Mouse (Mus musculus): ENCODE measurements around the gene Auts2. TPM values are rescaled to one million over a fixed set of nuclear protein-coding genes. Genes with fewer than 3 reads are reported as not detected.

Auts2 gene
- polyA plus RNA-seq, 1 experiment, result 0.55 TPM

GRCm38 (mm10) chr5:132265015-132265414 lies 278.1 kb downstream of the Auts2 start:
- Histone ChIP-seq H3K27ac (ENCODE audit: insufficient read depth, low read depth, low read length) (no peak overlapping the region), H3K4me1 (ENCODE audit: control insufficient read depth, insufficient read depth, low read length) (no peaks in the 10 kb centered on the region), H3K4me3 (ENCODE audit: insufficient read depth, low read length) (no peak overlapping the region)
- no peak for TF ChIP-seq CTCF (IDR thresholded peaks at IDR 0.05; ENCODE audit: low read depth, low read length)

DNA sequence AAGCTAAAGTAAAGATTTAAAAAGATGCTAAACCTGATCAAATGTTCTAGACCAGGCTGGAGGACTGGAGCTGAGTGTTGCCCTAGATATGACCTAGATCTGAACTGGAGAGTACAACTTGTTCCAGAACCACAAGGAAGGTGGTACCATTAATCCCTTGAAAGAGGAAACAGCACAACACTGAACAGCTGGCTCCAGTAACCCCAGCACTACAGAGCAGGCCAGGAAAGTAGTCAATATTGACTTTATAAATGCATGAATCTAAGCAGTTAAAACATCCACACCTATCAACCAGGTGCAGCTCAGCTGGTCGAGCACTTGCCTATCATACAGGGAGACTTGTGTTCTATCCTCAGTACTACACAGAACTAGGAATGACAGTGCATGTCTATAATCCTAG lies 281.4 kb downstream of the Auts2 start:
- no peak overlapping the region for H3K4me3 ChIP-seq (ENCODE audit: insufficient read depth, low read length)

DNA sequence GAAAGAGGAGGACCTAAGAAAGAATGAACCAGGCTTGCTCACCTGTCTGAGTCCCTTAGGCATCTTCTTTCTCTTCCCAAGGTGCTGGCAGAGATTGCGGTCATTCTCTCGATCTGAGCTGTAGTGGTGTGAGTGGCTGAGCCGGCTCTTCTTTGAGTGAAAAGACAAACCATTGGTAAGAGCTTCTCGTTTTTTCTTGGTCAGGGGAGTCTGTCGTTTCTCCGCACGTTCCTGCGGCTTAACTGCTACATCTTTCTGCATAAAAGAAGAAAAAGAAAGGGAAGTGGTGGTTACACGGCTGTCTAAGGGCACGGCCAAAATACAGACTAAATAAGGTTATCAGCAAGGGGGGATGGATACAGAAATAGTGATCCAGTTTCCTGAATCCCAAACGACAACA lies 284.3 kb downstream of the Auts2 start:
- Histone ChIP-seq H3K27ac (ENCODE audit: insufficient read depth, low read depth, low read length) (no peak overlapping the region), H3K4me1 (ENCODE audit: control insufficient read depth, insufficient read depth, low read length) (no peaks in the 10 kb centered on the region), H3K4me3 (ENCODE audit: insufficient read depth, low read length) (no peak overlapping the region)
- TF ChIP-seq POLR2A (IDR thresholded peaks at IDR 0.05; ENCODE audit: borderline replicate concordance, low read depth, low read length), result no peak

More for the DNA sequence above, 281.4 kb downstream of the Auts2 start:
- Histone ChIP-seq H3K27ac (ENCODE audit: insufficient read depth, low read depth, low read length) (no peak overlapping the region), H3K4me1 (ENCODE audit: control insufficient read depth, insufficient read depth, low read length) (no peaks in the 10 kb centered on the region)
- TF ChIP-seq CTCF (IDR thresholded peaks at IDR 0.05; ENCODE audit: low read depth, low read length) (no peak), POLR2A (IDR thresholded peaks at IDR 0.05; ENCODE audit: borderline replicate concordance, low read depth, low read length) (no peak)

DNA sequence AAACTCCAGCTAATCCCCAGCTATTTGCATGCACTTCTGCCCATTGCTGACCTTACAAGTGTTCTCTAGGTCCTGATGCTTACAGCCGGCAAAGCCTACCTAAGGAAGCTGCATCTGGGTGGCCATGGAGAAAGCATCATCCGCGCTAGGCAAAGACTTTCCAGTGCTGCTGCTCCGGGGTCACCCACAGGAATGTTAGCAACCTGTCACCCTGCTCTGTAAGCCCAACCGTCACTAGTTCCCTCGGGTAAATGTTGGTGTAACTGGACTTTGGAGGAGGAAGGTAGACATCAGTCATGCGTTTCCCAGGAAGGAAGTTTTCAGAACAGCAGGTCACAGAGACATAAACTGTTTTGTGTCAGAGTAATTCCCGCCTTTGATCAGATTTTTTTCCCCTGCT lies 287.6 kb downstream of the Auts2 start:
- H3K4me3 ChIP-seq (ENCODE audit: insufficient read depth, low read length), result no peak overlapping the region
- no peak for TF ChIP-seq CTCF (IDR thresholded peaks at IDR 0.05; ENCODE audit: low read depth, low read length)
- TF ChIP-seq POLR2A (IDR thresholded peaks at IDR 0.05; ENCODE audit: borderline replicate concordance, low read depth, low read length), result no peak
- no peak overlapping the region for H3K27ac ChIP-seq (ENCODE audit: insufficient read depth, low read depth, low read length)
- no peaks in the 10 kb centered on the region for H3K4me1 ChIP-seq (ENCODE audit: control insufficient read depth, insufficient read depth, low read length)

DNA sequence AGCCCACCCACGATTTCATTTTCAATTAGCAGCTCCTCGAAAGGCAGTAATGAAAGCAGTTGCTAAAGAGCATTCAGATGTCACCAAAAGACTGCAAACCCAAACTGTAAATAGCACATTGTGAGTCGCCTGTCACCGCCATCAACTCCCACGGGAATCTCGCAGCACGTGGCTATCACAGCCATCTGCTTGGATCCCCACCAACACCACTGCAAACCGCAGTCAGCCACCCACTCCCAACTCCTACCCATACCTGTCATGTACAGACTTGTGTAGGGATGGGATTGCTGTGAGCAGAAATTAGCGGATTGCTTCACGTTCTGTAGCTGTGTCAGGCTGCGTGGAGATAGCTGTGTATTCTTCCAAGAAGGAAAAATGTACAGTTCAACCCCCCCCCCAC lies 293.6 kb downstream of the Auts2 start:
- TF ChIP-seq POLR2A (IDR thresholded peaks at IDR 0.05; ENCODE audit: borderline replicate concordance, low read depth, low read length) (no peak), CTCF (IDR thresholded peaks at IDR 0.05; ENCODE audit: low read depth, low read length) (no peak)
- no peak overlapping the region for H3K4me3 ChIP-seq (ENCODE audit: insufficient read depth, low read length)
- H3K27ac ChIP-seq (ENCODE audit: insufficient read depth, low read depth, low read length), result no peak overlapping the region
- H3K4me1 ChIP-seq (ENCODE audit: control insufficient read depth, insufficient read depth, low read length), result no peaks in the 10 kb centered on the region

DNA sequence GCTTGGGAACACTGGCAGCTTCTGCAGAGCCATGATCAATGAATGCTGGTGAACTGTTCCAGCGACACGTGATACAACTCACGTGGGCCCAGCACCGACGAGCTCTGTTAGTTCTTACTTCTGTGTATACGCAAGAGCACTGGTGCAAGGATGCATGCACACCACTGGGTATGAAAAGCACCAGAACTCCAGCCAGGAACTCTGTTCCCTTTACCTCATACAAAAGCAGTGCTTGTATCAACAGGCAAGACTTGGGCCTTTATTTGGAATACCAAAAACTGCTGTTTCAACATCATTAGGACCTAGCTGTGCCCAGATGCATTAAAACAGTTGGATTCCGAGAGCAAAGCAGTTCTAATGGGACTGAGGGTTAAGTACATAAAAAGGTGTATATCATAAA lies 295.1 kb downstream of the Auts2 start:
- Histone ChIP-seq H3K4me3 (ENCODE audit: insufficient read depth, low read length) (no peak overlapping the region), H3K27ac (ENCODE audit: insufficient read depth, low read depth, low read length) (no peak overlapping the region), H3K4me1 (ENCODE audit: control insufficient read depth, insufficient read depth, low read length) (no peaks in the 10 kb centered on the region)
- TF ChIP-seq CTCF (IDR thresholded peaks at IDR 0.05; ENCODE audit: low read depth, low read length) (no peak), POLR2A (IDR thresholded peaks at IDR 0.05; ENCODE audit: borderline replicate concordance, low read depth, low read length) (no peak)

DNA sequence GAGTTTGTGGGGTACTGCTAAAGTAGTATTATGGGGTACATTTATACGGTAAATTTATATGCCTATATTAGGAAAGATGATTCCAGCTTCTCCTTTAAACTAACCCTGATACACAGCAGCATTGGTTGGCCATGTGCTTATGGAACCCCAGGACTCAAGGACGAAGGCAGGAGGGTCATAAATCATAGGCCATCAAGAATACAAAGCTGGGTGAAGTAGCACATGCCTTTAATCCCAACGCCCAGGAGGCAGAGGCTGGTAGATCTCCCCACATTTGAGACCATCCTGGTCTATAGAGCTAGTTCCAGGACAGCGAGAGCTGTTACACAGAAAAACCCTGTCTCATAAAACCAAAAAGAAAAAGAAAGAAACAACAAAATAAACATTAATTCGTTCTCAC lies 307.7 kb downstream of the Auts2 start:
- H3K4me1 ChIP-seq (ENCODE audit: control insufficient read depth, insufficient read depth, low read length), result no peaks in the 10 kb centered on the region
- TF ChIP-seq CTCF (IDR thresholded peaks at IDR 0.05; ENCODE audit: low read depth, low read length) (no peak), POLR2A (IDR thresholded peaks at IDR 0.05; ENCODE audit: borderline replicate concordance, low read depth, low read length) (no peak)
- H3K4me3 ChIP-seq (ENCODE audit: insufficient read depth, low read length), result no peak overlapping the region
- H3K27ac ChIP-seq (ENCODE audit: insufficient read depth, low read depth, low read length), result no peak overlapping the region

DNA sequence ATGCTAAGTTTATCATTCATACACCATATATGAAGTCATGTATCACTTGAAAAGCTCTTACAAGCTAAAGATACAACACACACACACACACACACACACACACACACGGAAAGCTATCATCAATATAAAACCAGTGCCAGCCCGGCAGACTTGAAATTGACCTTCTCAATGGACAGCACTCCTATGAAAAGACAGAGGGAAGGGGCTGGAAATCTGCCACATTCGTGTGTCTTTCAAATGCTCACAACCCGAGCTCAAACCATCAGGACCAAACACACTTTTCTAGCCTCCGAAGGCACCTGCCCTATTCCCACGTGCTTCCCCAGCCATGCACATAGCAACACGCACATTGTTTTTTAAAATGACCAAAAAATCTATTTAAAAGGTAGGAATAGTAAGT lies 308.7 kb downstream of the Auts2 start:
- Histone ChIP-seq H3K27ac (ENCODE audit: insufficient read depth, low read depth, low read length) (no peak overlapping the region), H3K4me1 (ENCODE audit: control insufficient read depth, insufficient read depth, low read length) (no peaks in the 10 kb centered on the region), H3K4me3 (ENCODE audit: insufficient read depth, low read length) (no peak overlapping the region)
- TF ChIP-seq CTCF (IDR thresholded peaks at IDR 0.05; ENCODE audit: low read depth, low read length) (no peak), POLR2A (IDR thresholded peaks at IDR 0.05; ENCODE audit: borderline replicate concordance, low read depth, low read length) (no peak)

DNA sequence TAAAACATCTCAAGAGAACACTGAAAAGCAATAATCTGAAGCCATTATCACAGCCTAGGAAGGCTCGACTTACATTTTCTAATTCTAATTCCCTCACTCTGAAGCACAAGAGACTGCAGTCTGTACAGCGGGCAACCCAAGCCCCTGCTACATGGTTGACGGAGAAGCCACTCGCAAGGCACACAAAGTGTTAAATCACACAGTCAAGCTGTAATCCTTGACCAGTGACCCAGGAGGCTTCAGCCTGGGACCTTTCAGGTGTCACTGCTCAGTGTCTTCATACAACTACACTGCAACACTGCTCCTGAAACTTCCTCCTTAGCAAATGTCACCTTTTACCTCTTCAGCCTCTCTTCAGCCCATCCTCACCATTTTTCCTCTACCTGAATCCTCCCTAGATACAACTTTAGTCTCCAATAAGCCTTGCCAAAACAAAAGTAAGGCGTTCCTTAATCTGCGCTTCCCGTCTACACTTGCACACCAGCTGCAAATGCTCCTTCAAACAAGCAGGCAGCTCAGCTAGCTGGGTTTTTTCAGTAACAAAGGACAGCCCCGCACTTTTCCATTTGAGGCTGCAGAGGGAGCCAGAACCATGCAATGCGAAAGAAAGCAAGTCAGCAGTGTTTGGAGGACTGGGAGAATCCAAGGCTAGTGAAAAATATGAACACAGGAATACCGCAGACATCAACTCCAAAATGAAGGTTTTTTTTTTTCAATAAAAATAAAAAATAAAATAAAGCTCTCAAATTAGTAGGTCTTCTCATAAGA lies 311.7 kb downstream of the Auts2 start:
- H3K4me3 ChIP-seq (ENCODE audit: insufficient read depth, low read length), result no peak overlapping the region
- no peaks in the 10 kb centered on the region for H3K4me1 ChIP-seq (ENCODE audit: control insufficient read depth, insufficient read depth, low read length)
- no peak for TF ChIP-seq CTCF (IDR thresholded peaks at IDR 0.05; ENCODE audit: low read depth, low read length)
- no peak for TF ChIP-seq POLR2A (IDR thresholded peaks at IDR 0.05; ENCODE audit: borderline replicate concordance, low read depth, low read length)
- H3K27ac ChIP-seq (ENCODE audit: insufficient read depth, low read depth, low read length), result no peak overlapping the region

DNA sequence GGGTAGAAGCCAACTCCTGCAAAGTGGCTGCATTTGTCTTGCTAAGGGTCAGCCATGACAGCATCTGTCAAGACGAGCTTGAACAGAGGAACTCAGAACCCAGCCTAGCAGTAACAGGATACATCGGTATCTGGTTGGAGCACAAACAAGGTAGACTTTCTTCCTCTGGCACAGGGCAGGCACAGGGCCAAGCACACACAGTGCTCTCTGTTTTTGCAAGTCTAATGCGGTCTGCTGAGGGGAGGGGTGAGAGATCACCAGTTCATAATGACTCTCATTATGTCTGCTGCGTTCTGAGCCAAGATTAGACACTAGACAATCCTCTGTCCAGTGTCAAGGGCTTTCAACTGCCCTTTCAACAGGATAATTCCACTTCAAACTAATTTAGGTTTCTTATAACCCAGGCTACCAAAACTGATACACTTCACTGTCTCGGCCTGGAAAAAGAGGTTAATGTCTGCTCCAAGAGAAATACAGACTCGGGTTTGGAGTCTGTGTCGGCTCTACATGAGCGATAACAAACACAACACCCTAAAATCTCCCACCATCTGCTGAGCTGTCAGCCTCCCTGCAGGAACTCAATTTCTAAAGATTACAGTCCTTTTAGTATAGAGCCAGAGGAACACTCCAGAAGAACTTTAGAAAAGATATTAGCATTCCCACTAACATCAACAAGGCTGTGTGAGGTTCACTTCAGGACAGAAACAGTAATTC lies 313.3 kb downstream of the Auts2 start:
- Histone ChIP-seq H3K4me1 (ENCODE audit: control insufficient read depth, insufficient read depth, low read length) (no peaks in the 10 kb centered on the region), H3K4me3 (ENCODE audit: insufficient read depth, low read length) (no peak overlapping the region)
- TF ChIP-seq CTCF (IDR thresholded peaks at IDR 0.05; ENCODE audit: low read depth, low read length) (no peak), POLR2A (IDR thresholded peaks at IDR 0.05; ENCODE audit: borderline replicate concordance, low read depth, low read length) (no peak)

More for the DNA sequence above, 313.3 kb downstream of the Auts2 start:
- no peak overlapping the region for H3K27ac ChIP-seq (ENCODE audit: insufficient read depth, low read depth, low read length)

Measured in bone marrow macrophage, adult 2 months (primary cell).